Mouse (Mus musculus): ENCODE measurements around the gene Nr1h5. TPM values are rescaled to one million over a fixed set of nuclear protein-coding genes. Genes with fewer than 3 reads are reported as not detected.

Gene Nr1h5
- polyA plus RNA-seq, 1 experiment: 0.04 TPM

DNA sequence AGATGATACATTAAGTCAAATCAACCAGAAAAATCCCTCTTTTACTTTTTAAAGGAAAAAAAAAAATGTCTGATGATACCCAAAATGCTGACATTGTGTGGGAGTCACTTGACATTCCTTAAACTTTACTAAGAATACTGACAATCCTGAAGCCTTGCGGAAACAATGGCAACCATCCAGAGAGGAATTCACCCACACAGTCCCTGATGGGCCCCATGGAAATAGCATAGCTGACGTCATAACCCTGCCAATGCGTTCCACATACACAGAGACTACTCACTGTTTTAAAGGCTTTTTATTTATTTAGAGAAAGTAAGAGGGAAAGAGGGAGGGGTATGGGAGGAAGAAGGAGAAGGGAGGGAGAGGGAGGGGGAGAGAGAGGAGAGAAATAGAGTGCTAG is 29.0 kb upstream of the Nr1h5 start:
- no peak for TF ChIP-seq USF1 (IDR thresholded peaks at IDR 0.05; ENCODE audit: low read depth)
- no peak for TF ChIP-seq MAX (IDR thresholded peaks at IDR 0.05)
- TF ChIP-seq FOSL1 (IDR thresholded peaks at IDR 0.05; ENCODE audit: insufficient read depth, low read length, poor library complexity, severe bottlenecking): no peak
- TF ChIP-seq MYOG (IDR thresholded peaks at IDR 0.05; ENCODE audit: control insufficient read depth, extremely low read depth, insufficient read length): no peak
- no peak for TF ChIP-seq CTCF (IDR thresholded peaks at IDR 0.05; ENCODE audit: control insufficient read depth, insufficient read depth, insufficient read length)
- Histone ChIP-seq H3ac (ENCODE audit: control insufficient read depth, insufficient read length, low read depth) (no peak overlapping the region), H3K36me3 (ENCODE audit: control insufficient read depth, insufficient read depth) (no peaks in the 10 kb centered on the region), H3K79me3 (ENCODE audit: low read depth) (peaks cover 2% of the 10 kb centered on the region), H3K27me3 (ENCODE audit: control insufficient read depth, insufficient read depth, insufficient read length) (no peaks in the 10 kb centered on the region), H3K4me3 (ENCODE audit: insufficient read depth, poor library complexity, severe bottlenecking) (no peak overlapping the region), H3K79me2 (ENCODE audit: control insufficient read depth, insufficient read depth) (peaks cover 17% of the 10 kb centered on the region)

DNA sequence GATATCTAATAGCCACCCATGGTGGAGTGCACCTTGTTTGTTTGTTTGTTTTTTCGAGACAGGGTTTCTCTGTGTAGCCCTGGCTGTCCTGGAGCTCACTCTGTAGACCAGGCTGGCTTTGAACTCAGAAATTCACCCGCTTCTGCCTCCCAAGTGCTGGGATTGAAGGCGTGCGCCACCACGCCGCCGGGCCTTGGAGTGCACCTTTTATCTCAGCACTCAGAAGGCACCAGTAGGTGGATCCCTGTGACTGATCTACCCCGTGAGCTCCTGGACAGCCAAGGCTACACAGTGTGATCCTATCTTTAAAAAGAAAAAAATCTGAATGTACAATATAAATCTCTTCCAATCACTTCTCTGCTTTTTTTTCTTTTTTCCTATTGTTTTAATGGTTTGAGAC is 27.1 kb upstream of the Nr1h5 start:
- no peak for TF ChIP-seq MAX (IDR thresholded peaks at IDR 0.05)
- TF ChIP-seq CEBPB (IDR thresholded peaks at IDR 0.05; ENCODE audit: low read depth): no peak
- TF ChIP-seq CTCF (IDR thresholded peaks at IDR 0.05; ENCODE audit: control insufficient read depth, insufficient read depth, insufficient read length): no peak
- TF ChIP-seq MYOG (IDR thresholded peaks at IDR 0.05; ENCODE audit: control insufficient read depth, extremely low read depth, insufficient read length): no peak
- TF ChIP-seq FOSL1 (IDR thresholded peaks at IDR 0.05; ENCODE audit: insufficient read depth, low read length, poor library complexity, severe bottlenecking): no peak
- TF ChIP-seq MYOD1 (IDR thresholded peaks at IDR 0.05; ENCODE audit: control insufficient read depth, insufficient read length, low read depth): no peak
- no peak for TF ChIP-seq USF1 (IDR thresholded peaks at IDR 0.05; ENCODE audit: low read depth)
- H3K36me3 ChIP-seq (ENCODE audit: control insufficient read depth, insufficient read depth): no peaks in the 10 kb centered on the region
- H3K79me3 ChIP-seq (ENCODE audit: low read depth): no peaks in the 10 kb centered on the region
- H3K79me2 ChIP-seq (ENCODE audit: control insufficient read depth, insufficient read depth): peaks cover 2% of the 10 kb centered on the region
- H3ac ChIP-seq (ENCODE audit: control insufficient read depth, insufficient read length, low read depth): no peak overlapping the region
- no peaks in the 10 kb centered on the region for H3K27me3 ChIP-seq (ENCODE audit: control insufficient read depth, insufficient read depth, insufficient read length)
- no peak overlapping the region for H3K4me3 ChIP-seq (ENCODE audit: insufficient read depth, poor library complexity, severe bottlenecking)

DNA sequence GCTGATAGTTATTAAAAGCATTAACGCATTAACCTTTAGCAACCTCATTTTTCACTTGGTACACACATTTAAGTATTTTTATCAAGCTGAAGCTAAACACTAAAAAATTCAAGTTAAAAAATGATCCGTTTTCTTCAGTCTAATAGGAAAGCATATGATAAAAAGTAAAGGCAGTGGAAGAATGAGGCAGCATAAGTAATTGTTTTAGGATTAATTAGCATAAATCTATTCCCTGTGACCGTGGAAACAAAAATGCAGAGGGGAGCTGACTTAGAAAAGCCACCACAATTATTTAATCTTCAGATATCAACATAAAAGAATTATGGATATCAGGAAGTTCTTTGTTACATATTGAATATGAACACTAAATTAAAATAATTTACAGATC is 16.4 kb upstream of the Nr1h5 start:
- H3K79me2 ChIP-seq (ENCODE audit: control insufficient read depth, insufficient read depth): no peaks in the 10 kb centered on the region
- no peak overlapping the region for H3ac ChIP-seq (ENCODE audit: control insufficient read depth, insufficient read length, low read depth)
- H3K4me3 ChIP-seq (ENCODE audit: insufficient read depth, poor library complexity, severe bottlenecking): no peak overlapping the region
- no peak for TF ChIP-seq USF1 (IDR thresholded peaks at IDR 0.05; ENCODE audit: low read depth)
- TF ChIP-seq FOSL1 (IDR thresholded peaks at IDR 0.05; ENCODE audit: insufficient read depth, low read length, poor library complexity, severe bottlenecking): no peak
- TF ChIP-seq CEBPB (IDR thresholded peaks at IDR 0.05; ENCODE audit: low read depth): no peak
- TF ChIP-seq MAX (IDR thresholded peaks at IDR 0.05): no peak
- no peak for TF ChIP-seq MYOD1 (IDR thresholded peaks at IDR 0.05; ENCODE audit: control insufficient read depth, insufficient read length, low read depth)
- no peak for TF ChIP-seq CTCF (IDR thresholded peaks at IDR 0.05; ENCODE audit: control insufficient read depth, insufficient read depth, insufficient read length)
- TF ChIP-seq MYOG (IDR thresholded peaks at IDR 0.05; ENCODE audit: control insufficient read depth, extremely low read depth, insufficient read length): no peak
- no peaks in the 10 kb centered on the region for H3K79me3 ChIP-seq (ENCODE audit: low read depth)
- no peaks in the 10 kb centered on the region for H3K36me3 ChIP-seq (ENCODE audit: control insufficient read depth, insufficient read depth)
- H3K27me3 ChIP-seq (ENCODE audit: control insufficient read depth, insufficient read depth, insufficient read length): no peaks in the 10 kb centered on the region

DNA sequence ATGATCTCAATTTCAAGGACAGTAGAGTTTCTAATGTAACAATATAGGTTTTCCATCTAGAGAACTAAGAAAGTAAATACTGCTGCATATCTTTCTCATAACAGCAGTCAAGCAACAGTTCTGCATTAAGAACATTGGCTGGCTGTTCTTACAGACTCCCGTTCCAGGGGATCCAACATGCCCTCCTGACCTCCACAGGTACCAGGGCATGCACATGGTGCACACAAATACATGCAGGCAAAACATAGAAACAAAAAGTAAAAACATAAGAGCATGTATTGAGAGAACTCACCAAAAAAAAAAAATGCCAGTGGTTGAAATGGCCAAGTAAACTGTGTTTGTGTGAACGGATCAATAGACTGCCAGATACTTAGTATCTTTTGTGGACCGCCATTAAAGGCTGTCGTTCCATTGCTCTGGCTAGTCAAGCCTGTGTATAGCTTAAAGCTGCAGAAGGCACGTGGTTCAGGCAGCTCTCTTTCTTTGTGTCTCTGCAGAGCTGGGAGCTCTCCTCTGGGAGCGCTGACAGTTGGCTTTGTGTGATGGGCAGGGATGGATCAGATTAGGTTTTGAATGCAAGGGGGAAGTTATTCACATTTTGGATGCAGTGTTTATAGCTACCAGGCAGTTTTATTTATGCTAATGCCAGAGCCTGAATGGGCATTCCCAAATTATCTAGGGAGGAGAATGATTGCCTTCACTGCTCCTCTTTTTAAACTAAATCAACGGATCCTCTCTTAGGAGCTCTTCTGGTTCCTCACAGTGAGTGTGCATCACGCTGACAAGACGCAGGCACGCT is 15.8 kb upstream of the Nr1h5 start:
- no peaks in the 10 kb centered on the region for H3K27me3 ChIP-seq (ENCODE audit: control insufficient read depth, insufficient read depth, insufficient read length)
- no peaks in the 10 kb centered on the region for H3K79me3 ChIP-seq (ENCODE audit: low read depth)
- no peaks in the 10 kb centered on the region for H3K79me2 ChIP-seq (ENCODE audit: control insufficient read depth, insufficient read depth)
- TF ChIP-seq USF1 (IDR thresholded peaks at IDR 0.05; ENCODE audit: low read depth) (no peak), CEBPB (IDR thresholded peaks at IDR 0.05; ENCODE audit: low read depth) (no peak), MYOD1 (IDR thresholded peaks at IDR 0.05; ENCODE audit: control insufficient read depth, insufficient read length, low read depth) (no peak), MAX (IDR thresholded peaks at IDR 0.05) (no peak), MYOG (IDR thresholded peaks at IDR 0.05; ENCODE audit: control insufficient read depth, extremely low read depth, insufficient read length) (no peak), FOSL1 (IDR thresholded peaks at IDR 0.05; ENCODE audit: insufficient read depth, low read length, poor library complexity, severe bottlenecking) (no peak), CTCF (IDR thresholded peaks at IDR 0.05; ENCODE audit: control insufficient read depth, insufficient read depth, insufficient read length) (no peak)
- no peak overlapping the region for H3K4me3 ChIP-seq (ENCODE audit: insufficient read depth, poor library complexity, severe bottlenecking)
- no peak overlapping the region for H3ac ChIP-seq (ENCODE audit: control insufficient read depth, insufficient read length, low read depth)
- H3K36me3 ChIP-seq (ENCODE audit: control insufficient read depth, insufficient read depth): no peaks in the 10 kb centered on the region

DNA sequence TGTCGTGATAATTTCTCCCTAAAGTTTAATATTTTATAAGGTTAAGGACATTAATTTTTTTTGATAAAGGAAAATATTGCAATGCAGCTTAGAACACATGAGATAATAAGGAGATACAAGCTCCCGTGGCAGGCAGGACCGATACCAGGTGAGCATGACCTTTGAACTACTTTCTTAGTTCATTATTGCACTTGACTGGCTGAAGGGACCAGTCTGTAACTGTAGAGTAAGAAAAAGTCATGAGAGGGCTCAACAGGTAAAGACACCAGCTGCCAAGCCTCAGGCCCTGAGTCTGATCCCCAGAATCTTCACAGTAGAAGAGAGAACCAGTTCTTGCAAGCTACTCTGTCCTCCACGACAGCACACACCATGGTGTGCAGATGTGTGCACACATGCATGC is 13.0 kb upstream of the Nr1h5 start:
- Histone ChIP-seq H3K79me2 (ENCODE audit: control insufficient read depth, insufficient read depth) (no peaks in the 10 kb centered on the region), H3K36me3 (ENCODE audit: control insufficient read depth, insufficient read depth) (no peaks in the 10 kb centered on the region), H3K27me3 (ENCODE audit: control insufficient read depth, insufficient read depth, insufficient read length) (no peaks in the 10 kb centered on the region), H3K4me3 (ENCODE audit: insufficient read depth, poor library complexity, severe bottlenecking) (no peak overlapping the region), H3ac (ENCODE audit: control insufficient read depth, insufficient read length, low read depth) (no peak overlapping the region), H3K79me3 (ENCODE audit: low read depth) (no peaks in the 10 kb centered on the region)
- TF ChIP-seq CEBPB (IDR thresholded peaks at IDR 0.05; ENCODE audit: low read depth): no peak
- no peak for TF ChIP-seq USF1 (IDR thresholded peaks at IDR 0.05; ENCODE audit: low read depth)

DNA sequence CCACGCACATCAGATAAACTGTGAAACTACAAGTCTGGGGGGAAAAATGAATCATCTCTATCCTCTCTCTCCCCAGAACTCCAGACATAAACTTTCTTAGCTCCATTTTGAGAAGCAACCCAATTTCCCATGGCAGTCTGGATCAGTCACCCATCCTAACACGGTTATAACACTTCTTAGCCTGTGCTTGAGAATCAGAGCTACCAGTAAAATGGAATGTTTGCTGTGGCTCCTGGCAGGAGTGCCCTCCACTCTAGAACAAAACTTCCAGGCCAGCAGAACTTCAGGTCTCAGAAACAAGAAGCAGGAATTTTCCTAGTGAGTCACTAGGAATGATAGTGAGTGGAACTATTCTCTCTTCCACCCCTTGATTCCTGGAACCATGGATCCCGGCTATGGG is 6.6 kb upstream of the Nr1h5 start:
- Histone ChIP-seq H3ac (ENCODE audit: control insufficient read depth, insufficient read length, low read depth) (no peak overlapping the region), H3K27me3 (ENCODE audit: control insufficient read depth, insufficient read depth, insufficient read length) (no peaks in the 10 kb centered on the region), H3K79me2 (ENCODE audit: control insufficient read depth, insufficient read depth) (no peaks in the 10 kb centered on the region), H3K79me3 (ENCODE audit: low read depth) (no peaks in the 10 kb centered on the region), H3K4me3 (ENCODE audit: insufficient read depth, poor library complexity, severe bottlenecking) (no peak overlapping the region), H3K36me3 (ENCODE audit: control insufficient read depth, insufficient read depth) (no peaks in the 10 kb centered on the region)
- TF ChIP-seq MAX (IDR thresholded peaks at IDR 0.05) (no peak), MYOD1 (IDR thresholded peaks at IDR 0.05; ENCODE audit: control insufficient read depth, insufficient read length, low read depth) (no peak)
